Mouse (Mus musculus) T-helper 2 cell (primary cell): ENCODE measurements at regions not wholly inside any gene's neighbourhood (a gene's known extent, or its start where the extent isn't known, plus 50 kb on each side); places are given as distances from the start of the nearest gene placed in this dataset.

Experiments used
- in situ Hi-C: fragments of 300-600 bp; cut with MboI, MseI; formaldehyde crosslinking; loops from one replicate; pipeline ENCODE4 v1.15.1; 2025; ENCODE audit warnings: high pct_unique_total_duplicates

DNA sequence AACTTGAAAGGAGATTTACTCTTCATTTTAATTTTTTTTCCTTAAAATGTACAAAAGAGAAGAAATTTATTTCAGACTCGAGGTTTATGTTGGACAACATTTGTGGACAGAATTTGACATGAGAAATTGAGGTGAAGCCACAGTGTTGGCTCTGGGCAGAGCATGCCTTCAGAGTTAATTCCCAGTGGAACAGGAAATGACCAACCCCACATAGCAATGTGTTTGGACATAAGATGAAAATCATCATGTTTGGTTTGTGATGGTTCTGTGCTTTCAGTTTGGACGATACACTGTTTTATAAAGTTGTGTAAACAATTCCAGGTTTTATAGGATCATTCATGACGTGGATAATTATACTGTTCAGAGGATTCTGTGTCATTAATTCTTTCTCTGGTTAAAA is 271.9 kb upstream of the Mettl25 start:
- in situ Hi-C loops: no loop called here

GRCm38 (mm10) chr10:106114743-106115486 is 273.7 kb upstream of the Mettl25 start:
- in situ Hi-C loops: no loop called here

DNA sequence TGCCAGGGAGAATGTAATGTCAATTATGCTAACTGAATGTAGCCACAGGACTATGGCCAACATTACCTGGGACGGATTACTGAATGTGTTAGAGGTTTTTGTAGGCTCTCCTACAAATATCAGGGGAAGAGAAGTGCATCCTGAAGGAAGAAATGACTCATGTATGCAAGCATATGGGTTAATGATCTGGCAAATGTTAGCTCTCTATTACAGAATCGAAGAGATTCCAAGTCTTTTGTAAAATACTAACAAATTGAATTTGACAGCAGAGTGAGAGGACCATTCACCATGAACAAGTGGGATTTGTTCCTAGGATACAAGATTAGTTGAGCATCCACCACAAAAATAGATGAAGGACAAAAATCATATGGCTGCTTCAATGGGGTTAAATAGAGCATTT is 280.6 kb upstream of the Mettl25 start:
- in situ Hi-C loops: no loop called here

DNA sequence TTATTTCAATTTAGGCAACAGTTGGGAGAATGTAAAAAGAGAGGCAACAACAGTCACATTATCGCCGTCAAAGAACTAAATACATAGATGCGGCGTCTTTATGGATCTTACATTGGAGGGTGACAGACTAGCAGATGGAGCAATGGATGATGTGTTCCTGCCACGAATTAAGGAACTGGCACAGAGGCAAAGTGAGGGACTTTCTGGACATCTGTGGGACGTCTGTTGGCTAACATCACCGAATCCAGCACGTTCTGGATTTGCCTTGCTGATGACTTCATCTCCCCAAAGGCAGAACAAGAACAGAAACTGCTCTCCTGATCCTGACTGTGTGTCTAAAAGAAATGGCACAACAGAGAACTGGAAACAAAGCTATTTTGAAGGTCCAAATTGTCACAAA is 281.8 kb upstream of the Mettl25 start:
- in situ Hi-C loops: no loop called here

DNA sequence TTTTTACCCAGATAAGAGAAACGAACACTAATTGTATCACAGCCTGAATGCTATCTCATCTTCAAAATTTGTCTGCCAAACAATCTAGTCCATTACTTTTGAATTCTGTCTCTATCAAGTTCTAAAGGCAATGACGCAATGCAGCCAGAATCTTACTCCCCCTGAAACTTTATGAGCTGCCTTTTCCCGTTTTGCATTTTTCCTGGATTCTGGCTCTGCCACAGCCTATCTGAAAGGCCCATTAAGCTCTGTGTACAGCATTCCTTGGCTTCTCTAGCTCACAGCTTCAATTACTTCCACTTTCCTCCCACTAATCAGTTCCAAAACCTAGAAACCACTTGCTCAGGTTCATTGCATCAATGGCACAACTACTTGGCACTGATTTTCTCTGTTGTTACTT is 298.0 kb upstream of the Ppfia2 start:
- in situ Hi-C loops: loop anchor here (10.0 kb wide), 1 partner anchor 303 kb away; the partner anchor contains the start of gene Ppfia2

DNA sequence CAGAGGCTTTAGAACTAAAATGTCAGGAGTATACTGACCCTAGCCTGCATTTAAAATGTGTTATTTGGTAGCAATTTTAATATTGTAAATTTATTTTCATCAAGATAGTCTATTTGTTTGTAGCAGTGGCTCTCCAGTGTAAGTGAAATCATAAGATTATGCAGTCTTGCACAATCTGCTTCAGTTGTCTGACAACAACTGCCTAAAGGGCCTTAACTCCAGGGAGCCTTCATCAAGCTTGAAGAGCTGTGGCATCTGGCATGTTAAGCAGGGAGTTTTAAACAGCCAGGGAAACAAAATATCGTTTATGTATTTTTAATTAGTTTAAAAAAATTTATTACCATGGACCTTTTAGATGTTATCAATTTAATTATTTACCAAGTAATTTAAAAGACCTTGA is 295.7 kb upstream of the Ppfia2 start:
- in situ Hi-C loops: loop anchor here (10.0 kb wide), 1 partner anchor 300 kb away; the partner anchor contains the start of gene Ppfia2

GRCm38 (mm10) chr10:106179651-106180050 is 290.5 kb upstream of the Ppfia2 start:
- in situ Hi-C loops: loop anchor here (10.0 kb wide), 2 partner anchors 295 to 895 kb away; partner anchors contain the start of gene Ppfia2

DNA sequence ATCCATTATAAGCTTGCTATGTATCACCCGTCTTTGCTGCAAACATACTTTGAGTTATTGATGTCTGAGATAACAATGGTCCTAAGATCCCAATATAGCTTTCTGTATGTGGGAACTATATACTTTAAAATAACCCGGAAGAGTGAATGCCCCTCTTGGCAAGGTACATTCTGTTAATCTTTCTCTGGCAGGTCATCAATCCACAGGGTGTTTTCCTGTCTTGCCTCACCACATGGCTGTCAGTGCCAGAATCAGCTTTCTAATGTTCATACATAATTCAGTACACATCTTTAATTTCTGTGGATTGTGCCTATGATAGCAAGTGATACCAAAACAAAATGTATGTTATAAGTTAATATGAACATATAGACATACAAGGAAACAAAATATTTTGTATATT is 267.6 kb upstream of the Ppfia2 start:
- in situ Hi-C loops: no loop called here

- in situ Hi-C loops: no loop called here
Measured at GRCm38 (mm10) chr10:106224251-106224650, 245.9 kb upstream of the Ppfia2 start.

- in situ Hi-C loops: loop anchor here (10.0 kb wide), 1 partner anchor 473 kb away; no protein-coding TSS in a partner anchor
Measured at GRCm38 (mm10) chr10:106242180-106242579, 228.0 kb upstream of the Ppfia2 start.

GRCm38 (mm10) chr10:106254106-106254505 is 216.0 kb upstream of the Ppfia2 start:
- in situ Hi-C loops: no loop called here

DNA sequence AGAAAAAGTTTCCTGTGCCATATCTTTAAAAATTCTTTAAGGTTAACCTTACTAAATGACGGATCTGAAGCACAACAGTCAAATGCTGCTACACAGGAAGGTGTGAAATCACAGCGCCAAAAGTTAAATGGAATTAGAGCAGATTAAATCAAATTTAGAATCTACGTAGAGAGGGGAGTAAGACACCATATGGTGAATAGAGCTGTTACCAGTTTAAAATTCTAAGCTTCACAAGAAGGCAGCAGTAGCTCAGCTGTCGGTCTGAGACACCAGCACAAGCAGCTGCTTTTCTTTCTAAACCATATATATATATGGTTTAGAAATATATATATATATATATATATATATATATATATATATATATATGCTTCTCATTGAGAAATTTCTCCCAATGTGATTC is 210.3 kb upstream of the Ppfia2 start:
- in situ Hi-C loops: no loop called here

DNA sequence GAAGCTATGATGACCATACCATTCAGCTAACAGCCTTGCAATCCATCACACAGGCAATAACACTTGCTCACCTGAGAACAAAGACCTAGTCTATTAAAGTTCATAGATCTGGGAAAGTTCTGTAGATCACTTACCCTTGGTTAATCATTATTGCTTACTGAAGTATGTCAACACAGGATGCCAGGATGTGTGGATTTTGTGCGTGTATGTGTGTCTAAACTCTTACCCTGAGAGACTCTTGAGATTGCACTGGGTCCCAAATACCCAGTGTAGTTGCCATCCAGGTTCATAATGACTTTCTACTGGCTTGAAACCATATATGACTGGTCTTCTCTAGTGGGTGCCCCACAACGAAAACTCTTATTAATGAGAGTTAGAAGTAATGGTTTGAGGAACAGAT is 196.8 kb upstream of the Ppfia2 start:
- in situ Hi-C loops: no loop called here

DNA sequence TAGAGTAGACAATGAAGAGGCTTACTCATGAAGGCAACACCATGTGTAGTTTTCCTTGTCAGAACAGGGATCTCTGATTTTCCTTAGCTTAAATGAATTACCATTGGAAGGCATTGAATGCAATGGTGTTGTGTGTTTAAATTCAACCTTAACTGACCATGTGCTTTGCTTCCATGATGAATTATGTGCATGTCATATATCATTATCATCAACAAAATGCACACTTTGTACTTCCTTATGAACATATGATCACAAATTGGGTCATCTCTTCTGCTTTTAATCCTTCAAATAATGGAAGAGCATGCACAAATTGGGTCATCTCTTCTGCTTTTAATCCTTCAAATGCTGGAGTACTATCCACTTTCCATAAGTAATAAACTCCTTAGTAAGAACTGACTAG is 180.2 kb upstream of the Ppfia2 start:
- in situ Hi-C loops: loop anchor here (10.0 kb wide), 1 partner anchor 995 kb away; no protein-coding TSS in a partner anchor

DNA sequence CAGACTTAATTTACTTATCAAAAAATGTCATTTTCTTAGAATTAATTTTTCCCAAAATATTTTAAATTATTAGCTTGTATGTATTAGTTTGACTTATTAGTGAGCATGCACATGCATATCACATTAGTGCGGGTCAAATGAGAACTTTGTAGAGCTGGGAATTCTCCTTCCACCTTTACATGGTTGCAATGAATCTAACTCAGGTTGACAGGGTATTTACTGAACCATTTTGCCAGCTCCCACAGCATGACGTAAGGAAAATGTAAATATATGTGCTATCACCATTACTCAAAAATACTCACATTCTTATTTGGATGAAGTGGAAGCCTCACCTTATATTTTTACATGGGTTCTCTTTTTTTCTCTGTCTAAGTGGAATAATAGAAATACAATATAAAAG is 179.4 kb upstream of the Ppfia2 start:
- in situ Hi-C loops: loop anchor here (10.0 kb wide), 1 partner anchor 994 kb away; no protein-coding TSS in a partner anchor

DNA sequence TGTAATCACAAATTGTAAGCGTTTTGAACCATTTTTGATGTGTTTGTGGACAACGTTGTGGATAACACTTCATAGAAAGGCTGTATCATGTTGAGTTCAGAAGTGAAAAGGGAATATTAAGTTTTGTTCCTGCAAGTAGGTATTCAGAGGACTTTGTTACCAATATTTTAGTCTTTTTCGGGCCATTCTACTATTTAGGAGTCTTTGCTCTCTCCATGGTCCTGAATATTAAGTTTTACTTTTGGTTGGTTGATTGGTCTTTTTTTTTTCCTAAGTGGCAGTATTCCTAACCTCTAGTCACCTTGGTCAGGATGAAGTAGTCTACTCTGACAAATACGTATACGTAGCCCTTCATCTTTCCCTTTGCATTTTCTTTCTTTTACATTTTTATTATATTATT is 174.6 kb upstream of the Ppfia2 start:
- in situ Hi-C loops: loop anchor here (10.0 kb wide), 1 partner anchor 989 kb away; no protein-coding TSS in a partner anchor

- in situ Hi-C loops: no loop called here
Measured at GRCm38 (mm10) chr10:106335166-106335565, 135.0 kb upstream of the Ppfia2 start.

GRCm38 (mm10) chr10:106351663-106352062 is 118.5 kb upstream of the Ppfia2 start:
- in situ Hi-C loops: no loop called here

DNA sequence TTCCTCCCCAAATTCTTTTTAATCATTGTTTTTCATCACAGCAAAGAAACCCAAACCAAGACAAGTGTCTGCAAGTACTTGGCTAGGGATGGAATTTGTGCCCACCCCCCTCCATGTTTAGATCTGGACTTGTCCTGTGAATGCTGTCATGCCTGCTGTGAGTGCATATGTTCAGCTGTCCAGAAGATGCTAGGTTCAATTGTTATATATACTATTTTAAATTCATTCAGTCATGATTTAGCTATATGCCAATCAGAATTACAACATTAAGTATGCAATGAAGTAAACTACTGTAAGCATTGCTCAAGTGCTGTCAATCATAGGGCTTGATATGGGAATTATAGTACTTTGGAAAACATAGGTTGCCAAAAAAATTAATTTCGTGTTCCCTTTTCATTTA is 94.5 kb upstream of the Ppfia2 start:
- in situ Hi-C loops: no loop called here

- in situ Hi-C loops: no loop called here
Measured at GRCm38 (mm10) chr10:106376161-106376560, 94.0 kb upstream of the Ppfia2 start.

DNA sequence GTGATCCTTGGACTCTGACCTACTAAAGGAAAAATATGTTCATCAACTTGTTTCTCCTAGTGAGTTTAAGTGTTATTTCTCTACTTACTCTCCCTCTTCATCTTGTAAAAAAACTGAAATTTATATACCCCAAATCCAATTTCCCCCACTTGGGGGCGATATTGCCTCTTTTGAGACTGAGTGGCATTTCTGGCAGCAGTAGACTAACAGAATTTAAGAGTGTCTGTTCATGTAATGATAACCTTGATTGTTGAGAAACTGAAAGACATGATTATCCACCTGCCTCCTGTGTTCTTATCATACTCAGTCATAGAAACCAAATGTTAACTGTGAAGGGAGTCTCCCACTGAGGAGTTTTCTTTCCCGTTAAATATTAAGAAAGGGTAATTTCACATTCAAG is 89.5 kb upstream of the Ppfia2 start:
- in situ Hi-C loops: no loop called here

DNA sequence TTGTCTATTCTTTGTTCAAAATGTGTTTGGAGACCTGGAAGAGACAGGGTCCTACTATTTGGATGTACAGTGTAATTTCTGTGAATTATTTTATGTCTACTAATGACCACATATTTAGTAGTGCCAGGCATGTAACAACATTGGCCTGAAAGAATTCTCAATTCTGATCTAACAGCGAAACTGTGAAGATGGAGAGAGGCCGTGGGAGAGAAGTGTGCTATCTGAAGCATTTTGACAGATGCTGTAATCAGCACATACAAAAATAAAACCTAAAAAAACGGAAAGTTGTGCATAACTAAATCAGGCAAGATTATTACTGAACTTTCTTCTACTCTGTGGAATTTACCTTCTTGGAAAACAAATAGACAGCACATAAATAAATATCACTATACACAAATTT is 61.4 kb upstream of the Ppfia2 start:
- in situ Hi-C loops: no loop called here

DNA sequence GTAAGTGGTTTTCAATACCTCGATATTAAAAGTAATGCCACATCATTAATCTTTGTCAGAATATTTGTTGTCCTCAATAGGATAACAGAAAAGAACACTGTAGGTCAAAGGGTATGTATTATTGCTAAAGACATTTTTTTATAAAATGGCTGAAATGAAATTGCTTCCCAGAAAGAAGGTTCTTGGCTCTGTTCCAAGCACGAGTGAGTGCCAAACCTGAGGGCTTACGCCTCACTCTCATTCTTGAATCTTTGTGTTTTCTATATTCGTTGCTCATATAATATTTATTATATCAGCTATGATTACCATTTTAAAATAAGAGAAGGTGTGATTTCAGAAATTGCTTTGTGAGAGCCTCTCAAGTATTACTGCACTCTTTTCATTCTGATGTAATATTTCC is 57.0 kb upstream of the Ppfia2 start:
- in situ Hi-C loops: no loop called here
